In genomic region chr7:97765963-97766347, GRCm38 (mm10) we compare ENCODE assay signal across 27 mouse cellular contexts. TPM values are rescaled to one million over a fixed set of nuclear protein-coding genes. Genes with fewer than 3 reads are reported as not detected.
A peak's percentile ranks its signal among the peaks of the same experiment; 100 is the strongest.
DNase-seq lines count a peak whose midpoint lies in the region; ATAC-seq and TF ChIP-seq lines count a peak whose summit lies in the region.
"Had no signal": no experiment of that assay in that cellular context is flagged by ENCODE, and none has a peak within 500 bp of the region (broad histone marks: within the 10 kb centered on the region; RNA-seq: fewer than 3 reads in every experiment).

No protein-coding gene starts in this region.

- H3K36me3 ChIP-seq in kidney, embryonic 15.5 days: no peaks in the 10 kb centered on the region
- H3K36me3 ChIP-seq in macrophage (ENCODE audit: inconsistent target): no peaks in the 10 kb centered on the region
- H3K36me3 ChIP-seq: embryonic facial prominence, embryonic 10.5 days; embryonic facial prominence, embryonic 15.5 days; heart, embryonic 12.5 days; hindbrain, embryonic 13.5 days; limb, embryonic 12.5 days; midbrain, embryonic 12.5 days; neural tube, embryonic 13.5 days had no signal

- 0 out of 2 replicates have a peak, but pooled peaks have one; percentile 3 for ATAC-seq in frontal cortex, adult (ENCODE audit: low TSS enrichment)
- ATAC-seq in kidney, embryonic 15.5 days (replicated peaks; ENCODE audit: low FRiP score): no peak
- ATAC-seq: forebrain, embryonic 14.5 days had no signal

- H3K4me2 ChIP-seq in kidney, embryonic 15.5 days: no peak overlapping the region
- H3K4me2 ChIP-seq: embryonic facial prominence, embryonic 15.5 days; heart, embryonic 12.5 days; hindbrain, embryonic 13.5 days; limb, embryonic 12.5 days; liver, embryonic 11.5 days; midbrain, embryonic 12.5 days; neural tube, embryonic 13.5 days had no signal

- no peaks in the 10 kb centered on the region for H3K9me3 ChIP-seq in kidney, embryonic 15.5 days (replicated peaks)
- H3K9me3 ChIP-seq: embryonic facial prominence, embryonic 10.5 days; embryonic facial prominence, embryonic 15.5 days; heart, embryonic 12.5 days; hindbrain, embryonic 13.5 days; limb, embryonic 12.5 days; megakaryocyte, embryonic 14.5 days; midbrain, embryonic 12.5 days; neural tube, embryonic 13.5 days had no signal

- no peak for TF ChIP-seq POLR2A in cortical plate, adult 2 months (IDR thresholded peaks at IDR 0.05; ENCODE audit: extremely low read depth, insufficient read depth, low read length)

- no peak overlapping the region for H3K9ac ChIP-seq in kidney, embryonic 15.5 days
- H3K9ac ChIP-seq: embryonic facial prominence, embryonic 15.5 days; heart, embryonic 12.5 days; hindbrain, embryonic 13.5 days; limb, embryonic 12.5 days; liver, postnatal 0 days; midbrain, embryonic 12.5 days; neural tube, embryonic 13.5 days had no signal

- DNase-seq in frontal cortex, postnatal 14 days (ENCODE audit: low spot score in 2 of 2): no peak
- DNase-seq in kidney, adult 9 months: peak; percentile 78
- no peak for DNase-seq in layer of hippocampus, adult 9-10 months (ENCODE audit: low spot score)
- no peak for DNase-seq in embryo, embryonic 10.5 days (ENCODE audit: low spot score)
- DNase-seq: adrenal gland, postnatal 10 days; cerebellum, adult 11 months; cerebellum, adult 9-11 months; gastrocnemius, adult 2 months; gastrocnemius, postnatal 36 days; heart, postnatal 4 days; liver, postnatal 0 days had no signal

- H3K27ac ChIP-seq in kidney, embryonic 15.5 days: no peak overlapping the region
- peak overlapping the region; percentile 28; the same call in 1 of the 2 replicates for H3K27ac ChIP-seq in cortical plate, adult 2 months (ENCODE audit: insufficient read depth, low read length)
- peak overlapping the region; percentile 85 for H3K27ac ChIP-seq in macrophage
- H3K27ac ChIP-seq: embryonic facial prominence, embryonic 10.5 days; embryonic facial prominence, embryonic 15.5 days; gastrocnemius, adult 2 months; heart, adult 2 months; hindbrain, embryonic 13.5 days; limb, embryonic 12.5 days; midbrain, embryonic 12.5 days; neural tube, embryonic 13.5 days had no signal

- TF ChIP-seq CTCF in cortical plate, adult 2 months (IDR thresholded peaks at IDR 0.05; ENCODE audit: extremely low read depth, insufficient read depth, low read length): no peak

- no peak overlapping the region for H3K4me3 ChIP-seq in kidney, embryonic 15.5 days (replicated peaks)
- H3K4me3 ChIP-seq in cortical plate, adult 2 months (ENCODE audit: insufficient read depth, low read length): no peak overlapping the region
- H3K4me3 ChIP-seq in macrophage (ENCODE audit: inconsistent target): no peak overlapping the region
- H3K4me3 ChIP-seq: embryonic facial prominence, embryonic 10.5 days; embryonic facial prominence, embryonic 15.5 days; gastrocnemius, adult 2 months; heart, adult 2 months; heart, embryonic 12.5 days; hindbrain, embryonic 13.5 days; limb, embryonic 12.5 days; midbrain, embryonic 12.5 days; neural tube, embryonic 13.5 days had no signal

- WGBS in kidney, embryonic 15.5 days: 82% methylated on average over 5 of the region's 5 CpGs
- WGBS in macrophage (ENCODE audit: missing documents): 80% methylated on average over 5 of the region's 5 CpGs

- H3K79me2 ChIP-seq in macrophage (ENCODE audit: inconsistent target): no peaks in the 10 kb centered on the region

- H3K4me1 ChIP-seq in kidney, embryonic 15.5 days: no peaks in the 10 kb centered on the region
- peaks cover 10% of the 10 kb centered on the region for H3K4me1 ChIP-seq in cortical plate, adult 2 months (ENCODE audit: control insufficient read depth, insufficient read depth, low read length)
- H3K4me1 ChIP-seq: embryonic facial prominence, embryonic 15.5 days; heart, embryonic 12.5 days; hindbrain, embryonic 13.5 days; limb, embryonic 12.5 days; midbrain, embryonic 12.5 days; neural tube, embryonic 13.5 days had no signal

- H3K27me3 ChIP-seq in kidney, embryonic 15.5 days: no peaks in the 10 kb centered on the region
- H3K27me3 ChIP-seq: CH12.LX; embryonic facial prominence, embryonic 15.5 days; heart, embryonic 12.5 days; hindbrain, embryonic 13.5 days; limb, embryonic 12.5 days; megakaryocyte, embryonic 14.5 days; midbrain, embryonic 12.5 days; neural tube, embryonic 13.5 days had no signal

RNA-seq across cellular contexts. Expression of gene Pak1, which starts 22.4 kb away (rescaled TPM):
- 16.4 and 17.2 TPM in 2 replicates for polyA plus RNA-seq in kidney, embryonic 15.5 days (2015; fragmentation: Nextera tagmentation; extraction: Ambion mirVana)
- polyA plus RNA-seq in cortical plate, adult 2 months (2012; rRNA removed): 391 and 412 TPM in 2 replicates
- 10 to 100 TPM in 21 of 26 experiments, 1 to 10 TPM in 5; 5.6 to 43.3 (median 23.1) TPM for total RNA-seq in macrophage (2018; cell fraction: chromatin; rRNA removed)
- total RNA-seq in macrophage (2018; cell fraction: cytosol; rRNA removed): 10 to 100 TPM; 20.2 to 63.0 (median 35.3) TPM
- total RNA-seq in macrophage (2018; cell fraction: nucleus; rRNA removed): 10 to 100 TPM in 24 of 26 experiments, 1 to 10 TPM in 2; 9.0 to 45.7 (median 24.7) TPM
- 26.4 to 32.8 TPM (median 31.0 TPM) in 3 replicates for polyA plus RNA-seq in macrophage (2018)

RNA-seq across cellular contexts. Expression of gene Aqp11, which starts 27.9 kb away (rescaled TPM):
- polyA plus RNA-seq in kidney, embryonic 15.5 days (2015; fragmentation: Nextera tagmentation; extraction: Ambion mirVana): 16.5 and 18.5 TPM in 2 replicates
- 25.9 and 29.0 TPM in 2 replicates for polyA plus RNA-seq in cortical plate, adult 2 months (2012; rRNA removed)
- 1 to 10 TPM in 3 of 26 experiments, under 1 TPM in 12, not detected in 11; 0.19 to 1.2 (median 0.66) TPM for total RNA-seq in macrophage (2018; cell fraction: chromatin; rRNA removed)
- under 1 TPM; 0.08 to 1.00 (median 0.41) TPM for total RNA-seq in macrophage (2018; cell fraction: cytosol; rRNA removed)
- 1 to 10 TPM in 4 of 26 experiments, under 1 TPM in 12, not detected in 10; 0.13 to 2.4 (median 0.54) TPM for total RNA-seq in macrophage (2018; cell fraction: nucleus; rRNA removed)
- 0.16 to 0.70 TPM (median 0.52 TPM) in 3 replicates for polyA plus RNA-seq in macrophage (2018)

Comparison
In these comparisons a context has a peak if more than half of its experiments do, and no peak if none do; other contexts are left out.
1. RNA of gene Pak1, which starts 22.4 kb away (polyA plus RNA-seq): 391 to 412 TPM in cortical plate, adult 2 months; 26.4 to 32.8 TPM in macrophage and 16.4 to 17.2 TPM in kidney, embryonic 15.5 days; every median in the first group is over 10 times any median in the second.
2. RNA of gene Aqp11, which starts 27.9 kb away (polyA plus RNA-seq): 25.9 to 29.0 TPM in cortical plate, adult 2 months and 16.5 to 18.5 TPM in kidney, embryonic 15.5 days; 0.16 to 0.70 TPM in macrophage; every median in the first group is over 10 times any median in the second.